Mouse (Mus musculus) adrenal gland, postnatal 25 days (tissue): ENCODE measurements at regions not wholly inside any gene's neighbourhood (a gene's known extent, or its start where the extent isn't known, plus 50 kb on each side); places are given as distances from the start of the nearest gene placed in this dataset.
"Not testable (repeated sequence)": the region's sequence is repeated elsewhere in the genome, so short reads cannot be mapped to it uniquely, and the experiment has no call there.

Experiments
- DNase-seq: peaks from one replicate; pipeline ENCODE4 v3.0.0; 2021; ENCODE audit warnings: mixed read lengths

DNA sequence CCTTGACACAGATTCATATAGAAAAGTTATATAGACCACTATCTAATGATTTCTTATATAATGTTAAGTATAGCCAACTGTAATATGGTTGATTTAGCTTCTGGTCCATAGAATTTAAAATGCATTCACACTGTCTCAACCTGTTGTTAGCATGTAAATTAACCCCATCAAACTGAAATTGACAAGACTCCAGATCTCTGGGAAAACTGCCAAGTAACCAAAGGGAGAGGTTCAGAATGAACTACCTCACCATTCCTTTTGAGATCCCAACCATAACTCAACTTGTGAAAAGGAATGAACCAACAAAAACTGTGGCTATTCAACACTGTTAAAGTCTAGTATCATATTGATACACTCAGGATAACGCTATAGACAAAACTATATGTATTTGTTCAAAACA lies 162.0 kb upstream of the Hsf2 start:
- no peak for DNase-seq

GRCm38 (mm10) chr10:57362781-57363180 lies 123.4 kb upstream of the Hsf2 start:
- not testable (repeated sequence) for DNase-seq
